Mouse (Mus musculus) stomach, postnatal 0 days (tissue): ENCODE measurements around the gene Gmnc. TPM values are rescaled to one million over a fixed set of nuclear protein-coding genes. Genes with fewer than 3 reads are reported as not detected.

Experiments used
- ATAC-seq: fragments of 200-750 bp; cut with Nextera tagmentation; 2 replicates; pipeline ENCODE4 v1.8.0; 2017; ENCODE audit not compliant: low FRiP score, low TSS enrichment
- DNase-seq: peaks from one replicate; pipeline ENCODE4 v3.0.0-alpha.2; 2016; ENCODE audit warnings: low spot score
- H3K27ac ChIP-seq: fragments of 300-500 bp; sonication (generic); replicated peaks from 2 replicates; pipeline ENCODE4 v1.5.1; 2014; ENCODE audit warnings: mild to moderate bottlenecking, control low read depth
- H3K27me3 ChIP-seq: fragments of 300-500 bp; sonication (generic); 2 replicates; pipeline ENCODE4 v1.6.1; 2014; ENCODE audit warnings: low read length; ENCODE audit not compliant: control insufficient read depth, insufficient read depth
- H3K36me3 ChIP-seq: fragments of 300-500 bp; sonication (generic); 2 replicates; pipeline ENCODE4 v1.6.1; 2014; ENCODE audit warnings: low read length, mixed read lengths; ENCODE audit not compliant: control insufficient read depth, insufficient read depth
- H3K4me1 ChIP-seq: fragments of 300-500 bp; sonication (generic); replicated peaks from 2 replicates; pipeline ENCODE4 v1.6.1; 2014; ENCODE audit warnings: antibody characterized with exemption; ENCODE audit not compliant: control insufficient read depth, insufficient read depth
- H3K4me2 ChIP-seq: fragments of 300-500 bp; sonication (generic); replicated peaks from 2 replicates; pipeline ENCODE4 v1.6.1; 2014; ENCODE audit warnings: low read depth, mild to moderate bottlenecking, control low read depth, moderate library complexity
- H3K4me3 ChIP-seq: fragments of 300-500 bp; sonication (generic); 2 replicates; pipeline ENCODE4 v1.5.1; 2014; ENCODE audit warnings: low read depth, low read length, control low read depth
- H3K9ac ChIP-seq: fragments of 300-500 bp; sonication (generic); 2 replicates; pipeline ENCODE4 v1.6.1; 2014; ENCODE audit warnings: mild to moderate bottlenecking, low read length, control low read depth, mixed read lengths
- H3K9me3 ChIP-seq: fragments of 300-500 bp; sonication (generic); 2 replicates; pipeline ENCODE4 v1.6.1; 2016; ENCODE audit warnings: low read length; ENCODE audit not compliant: control insufficient read depth
- CTCF ChIP-seq: IDR thresholded peaks from 2 replicates; pipeline ENCODE4 v1.5.1; 2016; ENCODE audit warnings: antibody characterized with exemption, low read depth, mild to moderate bottlenecking, moderate library complexity
- EP300 ChIP-seq: optimal IDR thresholded peaks from 2 replicates; pipeline ENCODE3; 2016; ENCODE audit warnings: antibody characterized with exemption
- WGBS: fragments of 180-500 bp; shearing (Covaris S2); extraction: QIAGEN DNeasy Blood & Tissue Kit; methylation state at CpG from one replicate; pipeline ENCODE4 v1.1.7; 2014; 5-methylcytosine and 5-hydroxymethylcytosine counted together
- polyA plus RNA-seq: library from polyadenylated mRNA; unstranded; fragments of >200 nt; fragmentation: Nextera tagmentation; extraction: Ambion mirVana; gene quantifications from 2 replicates; pipeline ENCODE4 v1.2.1, GENCODE M21; 2015

Gene Gmnc
- polyA plus RNA-seq, 1 experiment from 2014 or later, result 0.04 TPM

DNA sequence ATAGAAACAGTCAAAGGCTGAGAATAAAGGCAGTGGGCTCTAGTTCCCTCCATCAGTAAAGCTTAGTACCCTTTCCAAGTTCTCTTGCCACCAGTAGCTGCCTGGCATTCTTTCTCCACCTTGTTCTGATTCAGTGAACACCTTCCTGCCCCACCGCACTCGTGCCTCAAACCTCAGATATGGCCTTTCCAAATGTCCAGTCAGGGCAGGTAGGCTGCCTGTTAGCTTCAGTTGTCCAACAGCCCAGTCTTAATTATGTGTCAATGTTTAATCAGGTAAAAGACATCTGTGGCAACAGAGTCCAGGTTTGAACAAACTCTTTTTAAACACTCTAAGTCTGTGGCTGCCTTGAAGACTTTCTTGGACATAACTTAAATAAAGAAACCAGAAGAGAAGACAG, 24.6 kb downstream of the Gmnc start:
- H3K4me1 ChIP-seq, result no peaks in the 10 kb centered on the region
- DNase-seq (no peak), ATAC-seq (no peak)
- no peaks in the 10 kb centered on the region for H3K36me3 ChIP-seq
- TF ChIP-seq EP300 (no peak), CTCF (no peak)
- no peak overlapping the region for H3K9ac ChIP-seq
- H3K27ac ChIP-seq, result no peak overlapping the region
- no peak overlapping the region for H3K4me2 ChIP-seq
- no peaks in the 10 kb centered on the region for H3K27me3 ChIP-seq
- no peaks in the 10 kb centered on the region for H3K9me3 ChIP-seq
- H3K4me3 ChIP-seq, result no peak overlapping the region
- WGBS, result 77% methylated on average over 2 of the region's 2 CpGs

DNA sequence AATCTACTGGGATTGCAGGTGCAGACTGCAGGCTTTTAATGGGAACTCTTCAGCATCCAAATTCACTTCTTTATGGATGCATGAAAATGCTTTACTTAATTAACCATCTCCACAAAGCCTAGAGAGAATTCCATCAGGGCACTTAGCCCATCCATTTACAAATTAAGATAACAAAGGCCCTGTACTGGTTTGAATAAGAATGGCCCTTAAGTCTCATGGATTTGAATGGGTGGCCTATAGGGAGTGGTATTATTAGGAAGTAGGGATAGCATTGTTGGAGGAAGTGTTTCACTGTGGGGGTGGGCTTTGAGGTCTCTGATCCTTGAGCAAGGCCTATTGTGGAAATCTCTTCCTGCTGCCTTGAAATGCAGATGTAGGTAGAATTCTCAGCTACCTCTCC, 29.5 kb downstream of the Gmnc start:
- no peaks in the 10 kb centered on the region for H3K27me3 ChIP-seq
- H3K27ac ChIP-seq, result no peak overlapping the region
- H3K4me2 ChIP-seq, result no peak overlapping the region
- TF ChIP-seq CTCF (no peak), EP300 (no peak)
- no peaks in the 10 kb centered on the region for H3K9me3 ChIP-seq
- H3K4me1 ChIP-seq, result no peaks in the 10 kb centered on the region
- ATAC-seq (no peak), DNase-seq (no peak)
- no peak overlapping the region for H3K9ac ChIP-seq
- H3K36me3 ChIP-seq, result no peaks in the 10 kb centered on the region
- H3K4me3 ChIP-seq, result no peak overlapping the region

DNA sequence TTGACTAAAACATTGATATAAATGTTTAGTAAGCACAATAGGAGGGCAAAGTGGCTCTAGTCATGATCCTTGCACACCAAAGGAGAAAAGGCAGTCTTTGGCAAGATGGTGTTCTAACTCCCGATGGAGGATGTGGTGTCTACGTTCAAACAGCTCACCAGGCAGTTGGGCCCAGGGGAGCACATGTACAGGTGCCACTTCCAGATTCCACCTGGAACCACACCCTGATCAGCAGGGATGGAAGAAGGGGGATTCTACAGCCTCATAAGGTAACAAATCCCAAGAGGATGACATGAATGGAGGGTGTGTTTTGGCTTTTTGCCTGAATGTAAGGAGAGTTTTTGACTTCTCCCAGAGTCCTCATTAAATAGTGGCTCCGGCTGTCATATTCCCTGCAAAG, 39.9 kb downstream of the Gmnc start:
- H3K9ac ChIP-seq, result no peak overlapping the region
- TF ChIP-seq EP300, result no peak
- 82% methylated on average over 3 of the region's 3 CpGs for WGBS

DNA sequence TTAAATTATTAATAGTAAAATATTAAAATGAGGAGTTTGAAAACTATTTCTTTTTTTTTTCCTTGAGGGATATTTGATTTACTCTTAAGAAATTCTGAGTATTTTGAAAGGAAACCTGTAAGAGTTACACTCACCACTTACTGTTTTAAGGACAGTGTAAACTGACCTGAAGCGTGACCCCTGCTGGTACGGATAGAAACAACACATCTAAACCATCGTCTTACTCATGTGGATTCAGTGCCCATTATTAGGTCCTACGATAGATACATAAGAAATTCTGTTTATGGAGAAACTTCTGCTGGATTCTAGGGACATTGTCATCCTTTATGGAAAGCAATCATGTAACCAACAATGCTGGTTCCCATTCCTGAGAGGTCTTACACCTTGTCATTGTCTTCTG, 41.2 kb downstream of the Gmnc start:
- Histone ChIP-seq H3K4me1 (no peaks in the 10 kb centered on the region), H3K27ac (no peak overlapping the region), H3K9ac (no peak overlapping the region), H3K36me3 (no peaks in the 10 kb centered on the region), H3K27me3 (no peaks in the 10 kb centered on the region), H3K4me3 (no peak overlapping the region), H3K9me3 (no peaks in the 10 kb centered on the region), H3K4me2 (no peak overlapping the region)
- 32% methylated on average over 4 of the region's 4 CpGs for WGBS
- DNase-seq (no peak), ATAC-seq (no peak)
- TF ChIP-seq EP300 (no peak), CTCF (peak; percentile 52)

More for the DNA sequence above, 39.9 kb downstream of the Gmnc start:
- DNase-seq (no peak), ATAC-seq (no peak)
- no peaks in the 10 kb centered on the region for H3K27me3 ChIP-seq
- no peak overlapping the region for H3K27ac ChIP-seq
- no peak overlapping the region for H3K4me3 ChIP-seq
- H3K4me2 ChIP-seq, result no peak overlapping the region
- no peaks in the 10 kb centered on the region for H3K9me3 ChIP-seq
- no peaks in the 10 kb centered on the region for H3K36me3 ChIP-seq
- no peaks in the 10 kb centered on the region for H3K4me1 ChIP-seq

DNA sequence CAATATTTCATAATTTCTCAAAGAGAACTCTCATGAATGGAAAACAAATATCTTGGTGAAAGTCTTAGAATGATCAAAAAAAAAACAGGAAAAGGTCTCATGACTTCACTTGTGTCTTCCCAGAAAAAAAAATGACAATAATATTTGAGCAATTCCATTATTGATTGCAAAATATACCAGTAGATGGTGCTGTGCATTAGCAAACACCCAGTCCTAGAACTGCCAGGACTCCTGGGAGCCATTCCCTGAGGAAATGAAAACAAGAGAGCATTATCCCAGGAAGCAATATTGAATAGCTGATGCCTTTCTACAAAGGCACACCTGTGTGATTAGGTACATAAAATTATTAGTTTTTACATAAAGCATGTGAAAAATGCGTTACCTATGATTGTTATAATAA, 87.5 kb downstream of the Gmnc start:
- ATAC-seq, result no peak
- no peaks in the 10 kb centered on the region for H3K4me1 ChIP-seq
- H3K36me3 ChIP-seq, result no peaks in the 10 kb centered on the region
- no peak overlapping the region for H3K4me3 ChIP-seq
- no peak for TF ChIP-seq EP300
- TF ChIP-seq CTCF, result peak; percentile 62
- no peaks in the 10 kb centered on the region for H3K9me3 ChIP-seq
- no peaks in the 10 kb centered on the region for H3K27me3 ChIP-seq
- H3K27ac ChIP-seq, result no peak overlapping the region
- H3K9ac ChIP-seq, result no peak overlapping the region
- no peak overlapping the region for H3K4me2 ChIP-seq
- no peak for DNase-seq
- WGBS, result 88% methylated on average over 1 of the region's 1 CpGs

DNA sequence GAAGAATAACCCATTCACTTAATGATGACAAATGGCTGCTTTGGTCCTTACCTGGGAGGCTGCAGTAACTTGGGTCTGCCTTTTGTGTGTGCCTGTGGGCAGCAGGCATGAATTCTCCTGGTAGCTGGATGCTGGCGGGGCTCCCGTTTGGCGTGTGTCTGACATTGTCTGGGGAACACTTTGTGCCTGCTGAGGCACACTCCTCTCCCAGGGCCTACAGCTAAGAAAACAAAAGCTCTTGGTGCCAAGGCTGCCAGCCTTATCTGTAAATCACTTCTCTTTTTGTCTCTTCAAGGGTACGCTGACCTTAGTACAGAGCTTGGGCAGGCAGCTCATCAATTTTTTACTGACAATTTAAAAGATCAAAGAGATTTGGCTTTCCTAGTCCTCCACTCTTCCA, 90.0 kb downstream of the Gmnc start:
- no peak for DNase-seq

More for the DNA sequence above, 90.0 kb downstream of the Gmnc start:
- TF ChIP-seq EP300 (no peak), CTCF (no peak)
- WGBS, result 20% methylated on average over 4 of the region's 4 CpGs
- no peaks in the 10 kb centered on the region for H3K27me3 ChIP-seq
- no peaks in the 10 kb centered on the region for H3K9me3 ChIP-seq
- no peak overlapping the region for H3K9ac ChIP-seq
- H3K36me3 ChIP-seq, result no peaks in the 10 kb centered on the region
- no peak overlapping the region for H3K27ac ChIP-seq
- H3K4me3 ChIP-seq, result no peak overlapping the region
- ATAC-seq, result no peak
- no peaks in the 10 kb centered on the region for H3K4me1 ChIP-seq
- H3K4me2 ChIP-seq, result no peak overlapping the region
